Mouse (Mus musculus) midbrain, embryonic 11.5 days (tissue): ENCODE data around the gene Klhl12. TPM values are rescaled to one million over a fixed set of nuclear protein-coding genes. Genes with fewer than 3 reads are reported as not detected.

ENCODE experiments used
- ATAC-seq: fragments of 200-750 bp; cut with Nextera tagmentation; 2 replicates; pipeline ENCODE4 v1.8.0; 2017; ENCODE audit warnings: moderate TSS enrichment, moderate library complexity; ENCODE audit not compliant: low FRiP score
- DNase-seq: peaks from one replicate; pipeline ENCODE4 v3.0.0; 2015; ENCODE audit warnings: low spot score; ENCODE audit errors: missing footprints
- H3K27ac ChIP-seq: fragments of 300-500 bp; sonication (generic); 2 replicates; pipeline ENCODE4 v1.5.1; 2014; ENCODE audit warnings: low read depth, low read length
- H3K27me3 ChIP-seq: fragments of 300-500 bp; sonication (generic); 2 replicates; pipeline ENCODE4 v1.6.1; 2014; ENCODE audit warnings: mild to moderate bottlenecking, low read length, moderate library complexity, mixed read lengths; ENCODE audit not compliant: control insufficient read depth, insufficient read depth
- H3K36me3 ChIP-seq: fragments of 300-500 bp; sonication (generic); 2 replicates; pipeline ENCODE4 v1.6.1; 2014; ENCODE audit warnings: mild to moderate bottlenecking, low read length, moderate library complexity, mixed read lengths; ENCODE audit not compliant: control insufficient read depth, insufficient read depth
- H3K4me1 ChIP-seq: fragments of 300-500 bp; sonication (generic); 2 replicates; pipeline ENCODE4 v1.6.1; 2014; ENCODE audit warnings: low read length; ENCODE audit not compliant: control insufficient read depth, insufficient read depth
- H3K4me2 ChIP-seq: fragments of 300-500 bp; sonication (generic); 2 replicates; pipeline ENCODE4 v1.6.1; 2014; ENCODE audit warnings: mild to moderate bottlenecking, moderate library complexity
- H3K4me3 ChIP-seq: fragments of 300-500 bp; sonication (generic); 2 replicates; pipeline ENCODE4 v1.5.1; 2014; ENCODE audit warnings: low read depth, low read length
- H3K9ac ChIP-seq: fragments of 300-500 bp; sonication (generic); 2 replicates; pipeline ENCODE4 v1.6.1; 2014; ENCODE audit warnings: low read length
- H3K9me3 ChIP-seq: fragments of 300-500 bp; sonication (generic); 2 replicates; pipeline ENCODE4 v1.6.1; 2016; ENCODE audit warnings: low read length; ENCODE audit not compliant: control insufficient read depth
- WGBS: fragments of 180-500 bp; shearing (Covaris S2); extraction: QIAGEN DNeasy Blood & Tissue Kit; methylation state at CpG from one replicate; pipeline ENCODE4 v1.1.7; 2014; 5-methylcytosine and 5-hydroxymethylcytosine counted together
- polyA plus RNA-seq: library from polyadenylated mRNA; unstranded; fragments of >200 nt; fragmentation: Nextera tagmentation; extraction: Ambion mirVana; gene quantifications from 2 replicates; pipeline ENCODE4 v1.2.1, GENCODE M21; 2014

Klhl12 gene
- 31.0 and 31.7 TPM in 2 replicates for polyA plus RNA-seq

DNA sequence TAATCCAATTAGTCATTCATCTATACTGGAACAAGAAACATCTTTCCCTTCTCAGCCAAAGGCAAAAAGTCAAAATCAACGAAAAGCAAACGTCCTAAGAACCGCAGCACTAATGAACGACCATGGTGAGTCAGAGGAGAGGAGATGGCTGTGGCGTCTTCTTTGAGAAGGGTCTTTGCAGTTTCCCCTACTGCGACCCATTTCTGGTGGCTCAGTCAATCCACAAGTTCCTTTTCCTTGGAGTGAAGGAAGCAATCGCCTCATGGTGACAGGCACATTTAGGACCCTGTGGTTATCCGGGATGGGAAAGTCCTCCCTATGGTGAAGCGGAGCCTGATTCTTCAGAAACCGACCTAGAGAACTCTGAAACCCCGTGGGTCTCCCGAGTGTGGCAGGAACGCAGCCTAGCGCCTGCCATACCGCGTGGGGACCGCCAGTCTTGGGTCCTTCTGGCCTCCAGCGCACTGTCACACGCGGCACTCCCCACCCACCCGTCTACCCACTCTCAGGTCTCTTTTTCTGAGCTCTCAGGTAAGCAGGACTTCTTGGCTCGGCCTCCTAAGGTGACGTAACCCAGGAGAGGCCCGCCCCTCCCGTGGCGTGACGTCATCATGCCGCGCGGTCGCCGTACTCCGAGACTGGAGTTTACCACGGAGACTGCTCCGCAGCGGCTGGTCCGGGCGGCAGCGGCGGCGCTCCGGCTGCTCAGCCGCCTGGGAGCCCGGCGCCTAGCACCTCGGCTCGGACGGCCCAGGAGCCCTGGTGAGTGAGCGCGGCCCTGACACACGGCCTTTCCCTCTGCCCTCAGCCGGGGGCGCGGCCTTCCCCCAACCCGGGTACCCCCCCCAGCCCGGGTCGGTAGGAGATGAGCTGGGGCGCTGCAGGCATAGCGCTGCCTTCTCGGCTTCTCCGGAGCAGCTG lies at the start of gene Klhl12:
TSS of gene Klhl12 (plus strand) at position 628 of the 921 bp plus-strand sequence.
- H3K27ac ChIP-seq, result peak within 1 kb of the TSS; percentile 25; the same call in 1 of the 2 replicates
- no peaks in the 10 kb centered on the region for H3K27me3 ChIP-seq
- 1% methylated on average over 60 of the region's 61 CpGs for WGBS
- peak within 1 kb of the TSS; percentile 50 for H3K4me2 ChIP-seq
- H3K4me3 ChIP-seq, result peak within 1 kb of the TSS; percentile 96
- peaks cover 2% of the 10 kb centered on the region; the same call in 1 of the 2 replicates for H3K36me3 ChIP-seq
- H3K9me3 ChIP-seq, result no peaks in the 10 kb centered on the region
- peak within 1 kb of the TSS; percentile 96 for H3K9ac ChIP-seq
- ATAC-seq (peak; percentile 96), DNase-seq (peak; percentile 100)
- peaks cover 10% of the 10 kb centered on the region; the same call in 1 of the 2 replicates for H3K4me1 ChIP-seq

DNA sequence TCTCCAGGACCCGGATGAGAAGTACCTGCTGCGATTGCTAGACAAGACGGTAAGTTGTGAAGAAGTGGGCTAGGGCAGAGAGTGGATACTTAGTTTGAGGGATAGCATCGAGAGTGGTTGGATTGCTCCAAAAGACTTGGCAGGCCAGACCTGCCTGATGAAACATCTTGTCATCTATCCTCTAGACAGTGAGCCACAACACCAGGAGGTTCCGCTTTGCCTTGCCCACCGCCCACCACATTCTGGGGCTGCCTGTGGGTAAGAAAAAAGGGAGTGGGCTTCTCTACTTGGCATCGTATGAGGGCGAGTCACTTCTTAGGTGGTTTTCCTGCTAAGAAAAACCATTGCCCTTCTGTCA lies 48.9 kb upstream of the Klhl12 start:
- WGBS, result 34% methylated on average over 8 of the region's 8 CpGs

GRCm38 (mm10) chr1:134408080-134408479 lies 47.3 kb upstream of the Klhl12 start:
- Histone ChIP-seq H3K36me3 (peaks cover 4% of the 10 kb centered on the region; the same call in 1 of the 2 replicates), H3K4me3 (no peak overlapping the region), H3K27me3 (no peaks in the 10 kb centered on the region), H3K9me3 (no peaks in the 10 kb centered on the region), H3K9ac (no peak overlapping the region), H3K4me2 (no peak overlapping the region), H3K27ac (no peak overlapping the region), H3K4me1 (peaks cover 6% of the 10 kb centered on the region)
- DNase-seq (no peak), ATAC-seq (no peak)
- WGBS, result 77% methylated on average over 8 of the region's 8 CpGs

More for the DNA sequence above, 48.9 kb upstream of the Klhl12 start:
- DNase-seq (no peak), ATAC-seq (peak; percentile 33; the same call in 1 of the 2 replicates)
- Histone ChIP-seq H3K9ac (peak overlapping the region; percentile 76), H3K4me1 (peaks cover 6% of the 10 kb centered on the region), H3K27ac (no peak overlapping the region), H3K27me3 (no peaks in the 10 kb centered on the region), H3K4me3 (peak overlapping the region; percentile 82), H3K36me3 (peaks cover 4% of the 10 kb centered on the region; the same call in 1 of the 2 replicates), H3K9me3 (no peaks in the 10 kb centered on the region), H3K4me2 (peak overlapping the region; percentile 92)

DNA sequence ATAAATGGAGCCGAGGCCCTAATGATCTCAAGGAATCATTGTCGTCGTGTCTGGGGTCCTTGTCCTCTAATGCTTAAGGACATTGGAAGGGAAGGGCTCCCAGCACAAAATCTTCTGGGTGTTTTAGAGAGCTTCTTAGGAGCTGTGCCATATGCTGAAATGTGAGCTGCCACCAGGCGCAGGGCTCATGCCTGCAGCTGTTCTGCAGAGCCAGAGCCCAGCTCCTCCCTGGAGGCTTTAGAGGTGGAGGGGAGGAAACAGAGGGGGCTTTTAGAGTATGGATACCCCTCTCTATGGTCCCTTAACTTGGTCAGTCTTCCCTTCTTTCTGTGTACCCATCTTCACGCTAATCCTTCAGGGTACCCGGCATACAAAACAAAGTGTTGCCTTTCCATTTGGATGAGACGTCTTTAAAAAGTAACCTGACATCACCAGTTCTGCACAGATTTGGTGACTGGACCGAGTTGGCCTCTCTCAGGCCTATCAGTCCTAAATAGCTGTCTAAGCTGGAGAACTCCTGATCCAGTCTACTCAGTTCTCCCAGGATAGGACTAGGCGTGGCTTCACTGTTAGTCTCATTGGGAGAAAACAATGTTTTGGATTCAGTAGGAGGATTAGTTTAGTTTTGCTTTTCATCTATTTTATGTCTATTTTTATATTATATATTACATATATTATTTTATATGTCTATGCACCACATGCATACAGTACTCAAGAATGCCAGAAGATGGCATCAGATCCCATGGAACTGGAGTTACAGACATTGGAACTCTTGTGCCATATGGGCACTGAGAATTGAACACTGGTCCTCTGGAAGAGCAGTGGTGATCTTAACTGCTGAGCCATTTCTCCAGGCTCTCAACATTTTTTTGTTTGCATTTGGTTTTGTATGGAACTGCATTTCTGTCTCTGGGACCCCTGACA lies 43.4 kb upstream of the Klhl12 start:
- Histone ChIP-seq H3K4me1 (peaks cover 14% of the 10 kb centered on the region), H3K9ac (no peak overlapping the region), H3K9me3 (no peaks in the 10 kb centered on the region), H3K27ac (no peak overlapping the region), H3K27me3 (no peaks in the 10 kb centered on the region), H3K36me3 (peaks cover 4% of the 10 kb centered on the region; the same call in 1 of the 2 replicates), H3K4me2 (no peak overlapping the region), H3K4me3 (no peak overlapping the region)
- 90% methylated on average over 9 of the region's 9 CpGs for WGBS
- no peak for ATAC-seq
- no peak for DNase-seq

DNA sequence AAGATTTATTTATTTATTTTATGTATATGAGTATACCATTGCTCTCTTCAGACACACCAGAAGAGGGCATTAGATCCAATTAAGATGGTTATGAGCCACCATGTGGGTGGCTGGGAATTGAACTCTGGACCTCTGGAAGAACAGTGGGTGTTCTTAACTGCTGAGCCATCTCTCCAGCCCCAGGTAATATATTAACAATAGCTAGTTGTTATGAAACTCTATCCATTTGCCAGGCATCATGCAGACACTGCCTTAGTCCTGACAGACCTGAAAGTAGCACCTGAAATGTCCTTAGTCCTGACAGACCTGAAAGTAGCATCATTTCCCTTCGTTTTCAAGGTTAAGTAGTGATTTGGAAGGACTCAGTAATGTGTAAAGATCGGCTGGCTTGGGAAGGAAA lies 41.3 kb upstream of the Klhl12 start:
- no peaks in the 10 kb centered on the region for H3K9me3 ChIP-seq
- H3K27ac ChIP-seq, result no peak overlapping the region
- H3K27me3 ChIP-seq, result no peaks in the 10 kb centered on the region
- 44% methylated on average over 2 of the region's 2 CpGs for WGBS
- DNase-seq, result no peak
- H3K4me3 ChIP-seq, result no peak overlapping the region
- peaks cover 15% of the 10 kb centered on the region for H3K4me1 ChIP-seq
- H3K36me3 ChIP-seq, result peaks cover 4% of the 10 kb centered on the region; the same call in 1 of the 2 replicates
- ATAC-seq, result no peak
- no peak overlapping the region for H3K9ac ChIP-seq
- no peak overlapping the region for H3K4me2 ChIP-seq

- H3K27ac ChIP-seq, result peak overlapping the region; percentile 63
- peak; percentile 41 for ATAC-seq
- peak overlapping the region; percentile 93 for H3K4me3 ChIP-seq
- H3K4me1 ChIP-seq, result peaks cover 16% of the 10 kb centered on the region
- peaks cover 4% of the 10 kb centered on the region; the same call in 1 of the 2 replicates for H3K36me3 ChIP-seq
- peak overlapping the region; percentile 54 for H3K9ac ChIP-seq
- WGBS, result 13% methylated on average over 11 of the region's 11 CpGs
- H3K9me3 ChIP-seq, result no peaks in the 10 kb centered on the region
- H3K27me3 ChIP-seq, result no peaks in the 10 kb centered on the region
- peak; percentile 85 for DNase-seq
- H3K4me2 ChIP-seq, result peak overlapping the region; percentile 40
These were observed 40.7 kb upstream of the Klhl12 start for GRCm38 (mm10) chr1:134414501-134415167.

GRCm38 (mm10) chr1:134415168-134415831 lies 40.0 kb upstream of the Klhl12 start, which contains the start of gene Adipor1:
Gene Adipor1 (plus strand): TSS chr1:134415378.
- Histone ChIP-seq H3K4me1 (peaks cover 16% of the 10 kb centered on the region), H3K36me3 (peaks cover 4% of the 10 kb centered on the region; the same call in 1 of the 2 replicates), H3K27ac (peak within 1 kb of the TSS; percentile 80), H3K27me3 (no peaks in the 10 kb centered on the region), H3K4me2 (peak within 1 kb of the TSS; percentile 73), H3K9ac (peak within 1 kb of the TSS; percentile 85), H3K9me3 (no peaks in the 10 kb centered on the region), H3K4me3 (peak within 1 kb of the TSS; percentile 93)
- under 1% methylated on average over 63 of the region's 77 CpGs for WGBS
- DNase-seq (peak; percentile 99), ATAC-seq (peak; percentile 99)
